Mouse (Mus musculus): ENCODE measurements around the gene Ly6c2. TPM values are rescaled to one million over a fixed set of nuclear protein-coding genes. Genes with fewer than 3 reads are reported as not detected.
"Not testable (repeated sequence)": the region's sequence is repeated elsewhere in the genome, so short reads cannot be mapped to it uniquely, and the experiment has no call there.

Ly6c2 gene
- polyA plus RNA-seq, 1 experiment from 2014 or later: 1.0 TPM

- H3K9me3 ChIP-seq (ENCODE audit: control insufficient read depth, low read length); H3K4me2 ChIP-seq (replicated peaks; ENCODE audit: low read depth); H3K4me3 ChIP-seq (ENCODE audit: low read depth, low read length); H3K27me3 ChIP-seq (ENCODE audit: control insufficient read depth, insufficient read depth, low read length); H3K9ac ChIP-seq (ENCODE audit: low read length); H3K36me3 ChIP-seq (ENCODE audit: control insufficient read depth, insufficient read depth, low read length); DNase-seq (ENCODE audit: low spot score); H3K27ac ChIP-seq (replicated peaks); ATAC-seq (ENCODE audit: low FRiP score, low TSS enrichment); H3K4me1 ChIP-seq (replicated peaks; ENCODE audit: control insufficient read depth, insufficient read depth): not testable (repeated sequence)
- 78% methylated on average over 2 of the region's 2 CpGs for WGBS
Measured at GRCm38 (mm10) chr15:75132346-75132745, 20.6 kb upstream of the Ly6c2 start.

GRCm38 (mm10) chr15:75120066-75120465 is 8.3 kb upstream of the Ly6c2 start:
- Histone ChIP-seq H3K9me3 (ENCODE audit: control insufficient read depth, low read length) (no peaks in the 10 kb centered on the region), H3K36me3 (ENCODE audit: control insufficient read depth, insufficient read depth, low read length) (no peaks in the 10 kb centered on the region), H3K9ac (ENCODE audit: low read length) (no peak overlapping the region), H3K27me3 (ENCODE audit: control insufficient read depth, insufficient read depth, low read length) (no peaks in the 10 kb centered on the region), H3K4me1 (replicated peaks; ENCODE audit: control insufficient read depth, insufficient read depth) (no peaks in the 10 kb centered on the region), H3K27ac (replicated peaks) (no peak overlapping the region), H3K4me3 (ENCODE audit: low read depth, low read length) (no peak overlapping the region), H3K4me2 (replicated peaks; ENCODE audit: low read depth) (no peak overlapping the region)
- TF ChIP-seq EP300 (optimal IDR thresholded peaks at IDR 0.05): no peak
- peak; percentile 75 for TF ChIP-seq CTCF (IDR thresholded peaks at IDR 0.05; ENCODE audit: low read depth)
- peak; percentile 25 for DNase-seq (ENCODE audit: low spot score)
- ATAC-seq (ENCODE audit: low FRiP score, low TSS enrichment): no peak
- 4% methylated on average over 2 of the region's 2 CpGs for WGBS

- not testable (repeated sequence) for H3K4me2 ChIP-seq (replicated peaks; ENCODE audit: low read depth); H3K27me3 ChIP-seq (ENCODE audit: control insufficient read depth, insufficient read depth, low read length)
Measured at GRCm38 (mm10) chr15:75118742-75119141, 7.0 kb upstream of the Ly6c2 start.

GRCm38 (mm10) chr15:75117481-75117880 is 5.7 kb upstream of the Ly6c2 start:
- 84% methylated on average over 5 of the region's 5 CpGs for WGBS
- H3K9me3 ChIP-seq (ENCODE audit: control insufficient read depth, low read length): not testable (repeated sequence)

More at GRCm38 (mm10) chr15:75118742-75119141, 7.0 kb upstream of the Ly6c2 start:
- not testable (repeated sequence) for H3K9ac ChIP-seq (ENCODE audit: low read length); H3K4me1 ChIP-seq (replicated peaks; ENCODE audit: control insufficient read depth, insufficient read depth); H3K27ac ChIP-seq (replicated peaks); ATAC-seq (ENCODE audit: low FRiP score, low TSS enrichment); H3K9me3 ChIP-seq (ENCODE audit: control insufficient read depth, low read length); H3K4me3 ChIP-seq (ENCODE audit: low read depth, low read length); H3K36me3 ChIP-seq (ENCODE audit: control insufficient read depth, insufficient read depth, low read length)
- TF ChIP-seq CTCF (IDR thresholded peaks at IDR 0.05; ENCODE audit: low read depth): peak; percentile 66
- WGBS: 17% methylated on average over 5 of the region's 7 CpGs
- DNase-seq (ENCODE audit: low spot score): peak; percentile 44

GRCm38 (mm10) chr15:75116525-75116924 is 4.8 kb upstream of the Ly6c2 start:
- no peak for TF ChIP-seq EP300 (optimal IDR thresholded peaks at IDR 0.05)
- TF ChIP-seq CTCF (IDR thresholded peaks at IDR 0.05; ENCODE audit: low read depth): no peak
- Histone ChIP-seq H3K9me3 (ENCODE audit: control insufficient read depth, low read length) (no peaks in the 10 kb centered on the region), H3K9ac (ENCODE audit: low read length) (no peak overlapping the region), H3K4me1 (replicated peaks; ENCODE audit: control insufficient read depth, insufficient read depth) (no peaks in the 10 kb centered on the region), H3K4me3 (ENCODE audit: low read depth, low read length) (no peak overlapping the region), H3K27ac (replicated peaks) (no peak overlapping the region), H3K36me3 (ENCODE audit: control insufficient read depth, insufficient read depth, low read length) (no peaks in the 10 kb centered on the region), H3K27me3 (ENCODE audit: control insufficient read depth, insufficient read depth, low read length) (no peaks in the 10 kb centered on the region), H3K4me2 (replicated peaks; ENCODE audit: low read depth) (no peak overlapping the region)
- 75% methylated on average over 2 of the region's 2 CpGs for WGBS
- ATAC-seq (ENCODE audit: low FRiP score, low TSS enrichment) (no peak), DNase-seq (ENCODE audit: low spot score) (no peak)

More at GRCm38 (mm10) chr15:75117481-75117880, 5.7 kb upstream of the Ly6c2 start:
- not testable (repeated sequence) for H3K4me3 ChIP-seq (ENCODE audit: low read depth, low read length); H3K9ac ChIP-seq (ENCODE audit: low read length); H3K27me3 ChIP-seq (ENCODE audit: control insufficient read depth, insufficient read depth, low read length); H3K4me2 ChIP-seq (replicated peaks; ENCODE audit: low read depth); DNase-seq (ENCODE audit: low spot score); H3K27ac ChIP-seq (replicated peaks); H3K36me3 ChIP-seq (ENCODE audit: control insufficient read depth, insufficient read depth, low read length); H3K4me1 ChIP-seq (replicated peaks; ENCODE audit: control insufficient read depth, insufficient read depth); ATAC-seq (ENCODE audit: low FRiP score, low TSS enrichment)

GRCm38 (mm10) chr15:75110424-75110823 is 1.3 kb downstream of the Ly6c2 start:
- H3K9ac ChIP-seq (ENCODE audit: low read length); H3K27ac ChIP-seq (replicated peaks); H3K36me3 ChIP-seq (ENCODE audit: control insufficient read depth, insufficient read depth, low read length); H3K4me2 ChIP-seq (replicated peaks; ENCODE audit: low read depth); H3K4me1 ChIP-seq (replicated peaks; ENCODE audit: control insufficient read depth, insufficient read depth); H3K4me3 ChIP-seq (ENCODE audit: low read depth, low read length); H3K9me3 ChIP-seq (ENCODE audit: control insufficient read depth, low read length); DNase-seq (ENCODE audit: low spot score); H3K27me3 ChIP-seq (ENCODE audit: control insufficient read depth, insufficient read depth, low read length); ATAC-seq (ENCODE audit: low FRiP score, low TSS enrichment): not testable (repeated sequence)
- 57% methylated on average over 2 of the region's 5 CpGs for WGBS

Data from stomach, postnatal 0 days (tissue).